Mouse (Mus musculus) C2C12 (cell line): ENCODE measurements around the gene Pop5.
A peak's percentile ranks its signal among the peaks of the same experiment; 100 is the strongest.

Experiments
- CTCF ChIP-seq: IDR thresholded peaks from one replicate; pipeline ENCODE4 v1.5.1; 2011; ENCODE audit not compliant: control insufficient read depth, insufficient read depth, insufficient read length
- MYOG ChIP-seq: IDR thresholded peaks from one replicate; pipeline ENCODE4 v1.6.1; 2011; ENCODE audit not compliant: control insufficient read depth, insufficient read length; ENCODE audit errors: extremely low read depth
- USF1 ChIP-seq: IDR thresholded peaks from one replicate; pipeline ENCODE4 v1.6.1; 2011; ENCODE audit warnings: low read depth, mild to moderate bottlenecking, control low read depth, moderate library complexity

DNA sequence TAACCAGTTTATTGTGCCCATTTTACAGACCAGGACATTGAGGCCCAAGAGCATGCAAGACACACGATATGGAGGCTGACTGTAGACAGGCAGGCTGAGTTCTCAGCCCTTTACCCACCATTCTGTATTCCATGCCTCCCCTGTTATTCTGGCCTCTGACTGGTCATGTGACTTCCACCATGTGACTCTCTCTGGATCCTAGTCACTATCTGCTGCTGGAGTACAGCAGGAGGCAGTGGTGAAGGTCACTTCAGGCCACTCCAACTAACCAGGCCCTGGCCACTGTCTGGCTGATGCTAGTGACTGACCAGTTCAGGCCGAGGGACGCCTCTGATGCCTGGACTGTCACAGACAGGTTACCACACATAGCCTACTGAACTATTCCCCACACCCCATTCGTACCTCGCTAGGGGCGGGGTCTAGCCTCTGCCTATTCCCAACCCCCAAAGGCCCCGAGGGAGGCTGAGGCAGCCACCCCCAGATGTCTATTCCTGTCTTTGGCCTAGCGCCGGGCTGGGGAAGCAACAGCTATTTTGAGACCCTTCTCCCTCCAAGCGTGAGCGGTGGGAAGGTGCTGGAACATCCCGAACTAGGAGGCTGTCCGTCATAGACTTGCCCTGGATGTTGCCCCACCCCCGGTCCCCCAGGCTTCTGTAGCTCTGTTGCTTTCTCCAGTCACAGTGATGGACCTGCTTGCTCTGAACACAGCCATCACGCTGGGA lies 4.6 kb upstream of the Pop5 start:
- TF ChIP-seq MYOG (no peak), USF1 (peak; percentile 47), CTCF (no peak)
